Mouse (Mus musculus) erythroblast, embryonic 14.5 days (primary cell): Measurements from ENCODE around the gene Ccdc142.

Source experiments
- GATA1 ChIP-seq: IDR thresholded peaks from 2 replicates; pipeline ENCODE4 v1.6.1; 2012; ENCODE audit warnings: low read length, inconsistent platforms, mixed read lengths
- TAL1 ChIP-seq: IDR thresholded peaks from 3 replicates; pipeline ENCODE4 v1.6.1; 2012; ENCODE audit warnings: low read length, inconsistent platforms, mixed read lengths

DNA sequence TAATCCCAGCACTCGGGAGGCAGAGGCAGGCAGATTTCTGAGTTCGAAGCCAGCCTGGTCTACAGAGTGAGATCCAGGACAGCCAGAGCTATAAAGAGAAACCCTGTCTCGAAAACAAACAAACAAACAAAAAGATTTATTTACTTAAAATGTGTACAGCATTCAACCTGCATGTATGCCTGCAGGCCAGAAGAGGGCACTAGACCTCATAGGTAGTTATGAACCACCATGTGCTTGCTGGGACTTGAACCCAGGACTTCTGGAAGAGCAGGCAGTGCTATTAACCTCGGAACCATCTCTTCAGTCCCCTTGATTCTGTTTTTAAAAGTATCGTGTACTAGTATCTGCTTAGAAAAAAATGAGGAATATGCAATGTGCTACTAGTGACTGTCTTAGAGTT, 26.0 kb downstream of the Ccdc142 start:
- TF ChIP-seq TAL1 (no peak), GATA1 (no peak)
